Mouse (Mus musculus): Measurements from ENCODE around the gene Ncl.

Ncl gene

GRCm38 (mm10) chr1:86313096-86313771 is 46.0 kb downstream of the Ncl start:
- DNase-seq (ENCODE audit: low read depth, low spot score) = peak; percentile 32

GRCm38 (mm10) chr1:86312269-86312668 is 46.9 kb downstream of the Ncl start:
- DNase-seq (ENCODE audit: low read depth, low spot score) = no peak

GRCm38 (mm10) chr1:86311467-86312005 is 47.7 kb downstream of the Ncl start:
- DNase-seq (ENCODE audit: low read depth, low spot score) = peak; percentile 71

GRCm38 (mm10) chr1:86310536-86311310 is 48.5 kb downstream of the Ncl start:
- peak; percentile 98 for DNase-seq (ENCODE audit: low read depth, low spot score)

GRCm38 (mm10) chr1:86309270-86309833 is 49.8 kb downstream of the Ncl start:
- DNase-seq (ENCODE audit: low read depth, low spot score) = peak; percentile 96

GRCm38 (mm10) chr1:86307871-86308641 is 51.1 kb downstream of the Ncl start:
- peak; percentile 87 for DNase-seq (ENCODE audit: low read depth, low spot score)

GRCm38 (mm10) chr1:86307177-86307762 is 51.9 kb downstream of the Ncl start:
- no peak for DNase-seq (ENCODE audit: low read depth, low spot score)

GRCm38 (mm10) chr1:86306686-86307085 is 52.5 kb downstream of the Ncl start:
- no peak for DNase-seq (ENCODE audit: low read depth, low spot score)

GRCm38 (mm10) chr1:86303873-86304250 is 55.3 kb downstream of the Ncl start:
- DNase-seq (ENCODE audit: low read depth, low spot score) = peak; percentile 46

- DNase-seq (ENCODE audit: low read depth, low spot score) = peak; percentile 96
Measured at GRCm38 (mm10) chr1:86303063-86303872, 55.9 kb downstream of the Ncl start.

GRCm38 (mm10) chr1:86302532-86302931 is 56.7 kb downstream of the Ncl start, which contains the start of gene B3gnt7:
TSS of gene B3gnt7 (plus strand) at chr1:86302832.
- DNase-seq (ENCODE audit: low read depth, low spot score) = no peak

- DNase-seq (ENCODE audit: low read depth, low spot score) = no peak
Measured at GRCm38 (mm10) chr1:86301221-86302091, 57.7 kb downstream of the Ncl start.

- no peak for DNase-seq (ENCODE audit: low read depth, low spot score)
Measured at GRCm38 (mm10) chr1:86300731-86301130, 58.5 kb downstream of the Ncl start.

GRCm38 (mm10) chr1:86300093-86300492 is 59.1 kb downstream of the Ncl start:
- peak; percentile 75 for DNase-seq (ENCODE audit: low read depth, low spot score)

All from ZHBTc4 (cell line).